Mouse (Mus musculus) adrenal gland, postnatal 25 days (tissue): Measurements from ENCODE around the gene Gal3st1. TPM values are rescaled to one million over a fixed set of nuclear protein-coding genes. Genes with fewer than 3 reads are reported as not detected.
A peak's percentile ranks its signal among the peaks of the same experiment; 100 is the strongest.
"Not testable (repeated sequence)": the region's sequence is repeated elsewhere in the genome, so short reads cannot be mapped to it uniquely, and the experiment has no call there.

Experiments
- DNase-seq: peaks from one replicate; pipeline ENCODE4 v3.0.0; 2021; ENCODE audit warnings: mixed read lengths
- long read RNA-seq: library from polyadenylated mRNA; stranded (forward); transcript quantifications from one replicate; pipeline ENCODE4 v2.0.0, GENCODE M21; 2021
- total RNA-seq: library from RNA; stranded (reverse); gene quantifications from 2 replicates; pipeline ENCODE4 v1.2.3, GENCODE M21; 2021

The Gal3st1 gene
- total RNA-seq, result 0.24 TPM in 1 of 2 replicates, not detected in the other
- long read RNA-seq, transcript Gal3st1-201 (4 exons, 1,879 nt), result major isoform, 5 of 6 reads
- long read RNA-seq, partial matches to known transcripts, result 0 of 6 reads
- long read RNA-seq, other reads (novel, unspliced or antisense), result 1 of 6 reads

- DNase-seq, result no peak
These were observed at the start of gene Gal3st1 for GRCm38 (mm10) chr11:3983291-3983862. TSS of gene Gal3st1 (plus strand) at chr11:3983636.

- no peak for DNase-seq
These were observed 49.6 kb upstream of the Gal3st1 start for GRCm38 (mm10) chr11:3933756-3934285.

- no peak for DNase-seq
These were observed 48.3 kb upstream of the Gal3st1 start for GRCm38 (mm10) chr11:3935135-3935534.

- DNase-seq, result no peak
These were observed 47.1 kb upstream of the Gal3st1 start for GRCm38 (mm10) chr11:3936318-3936717.

- DNase-seq, result no peak
These were observed 46.0 kb upstream of the Gal3st1 start for GRCm38 (mm10) chr11:3937321-3937874.

GRCm38 (mm10) chr11:3941371-3941770, 42.1 kb upstream of the Gal3st1 start:
- DNase-seq, result no peak

GRCm38 (mm10) chr11:3946386-3946785, 37.0 kb upstream of the Gal3st1 start:
- no peak for DNase-seq

- not testable (repeated sequence) for DNase-seq
These were observed 28.6 kb upstream of the Gal3st1 start for GRCm38 (mm10) chr11:3954876-3955275.

- DNase-seq, result not testable (repeated sequence)
These were observed 28.1 kb upstream of the Gal3st1 start for GRCm38 (mm10) chr11:3955371-3955770.

- DNase-seq, result no peak
These were observed 22.5 kb upstream of the Gal3st1 start for GRCm38 (mm10) chr11:3960901-3961300.

GRCm38 (mm10) chr11:3961761-3962160, 21.7 kb upstream of the Gal3st1 start:
- DNase-seq, result no peak

GRCm38 (mm10) chr11:3963155-3963554, 20.3 kb upstream of the Gal3st1 start:
- no peak for DNase-seq

GRCm38 (mm10) chr11:3963610-3964415, 19.6 kb upstream of the Gal3st1 start, which contains the start of gene Pes1:
TSS of gene Pes1 (plus strand) at chr11:3963975.
- peak; percentile 77 for DNase-seq

GRCm38 (mm10) chr11:3964416-3965172, 18.8 kb upstream of the Gal3st1 start:
- no peak for DNase-seq

GRCm38 (mm10) chr11:3969837-3970236, 13.6 kb upstream of the Gal3st1 start:
- no peak for DNase-seq

- DNase-seq, result no peak
These were observed 13.1 kb upstream of the Gal3st1 start for GRCm38 (mm10) chr11:3970361-3970760.

GRCm38 (mm10) chr11:3973081-3973480, 10.4 kb upstream of the Gal3st1 start:
- no peak for DNase-seq

GRCm38 (mm10) chr11:3974311-3974710, 9.1 kb upstream of the Gal3st1 start:
- DNase-seq, result no peak

GRCm38 (mm10) chr11:3976678-3977077, 6.8 kb upstream of the Gal3st1 start, which contains the start of gene 4930556J24Rik:
TSS of gene 4930556J24Rik (minus strand) at chr11:3976778.
- no peak for DNase-seq

GRCm38 (mm10) chr11:3978421-3978820, 5.0 kb upstream of the Gal3st1 start:
- DNase-seq, result no peak

GRCm38 (mm10) chr11:3981536-3981935, 1.9 kb upstream of the Gal3st1 start:
- DNase-seq, result no peak
